Mouse (Mus musculus) telencephalon, adult 2 months (tissue): ENCODE results near the gene Trpm3.
"Not testable (repeated sequence)": the region's sequence is repeated elsewhere in the genome, so short reads cannot be mapped to it uniquely, and the experiment has no call there.

Experiments used
- DNase-seq: peaks from one replicate; pipeline ENCODE4 v3.0.0-alpha.2; 2011; ENCODE audit warnings: low read depth, low spot score

Trpm3 gene

GRCm38 (mm10) chr19:22842697-22843096 is 703.9 kb downstream of the Trpm3 start:
- DNase-seq, result no peak

- no peak for DNase-seq
These were observed 708.9 kb downstream of the Trpm3 start for GRCm38 (mm10) chr19:22847696-22848095.

- peak; percentile 48 for DNase-seq
These were observed 709.4 kb downstream of the Trpm3 start for GRCm38 (mm10) chr19:22848251-22848650.

GRCm38 (mm10) chr19:22848783-22849576 is 710.1 kb downstream of the Trpm3 start:
- no peak for DNase-seq

GRCm38 (mm10) chr19:22851423-22851822 is 712.6 kb downstream of the Trpm3 start:
- not testable (repeated sequence) for DNase-seq

GRCm38 (mm10) chr19:22859644-22860043 is 720.8 kb downstream of the Trpm3 start:
- peak; percentile 33 for DNase-seq

- peak; percentile 55 for DNase-seq
These were observed 728.6 kb downstream of the Trpm3 start for GRCm38 (mm10) chr19:22867456-22867855.

- no peak for DNase-seq
These were observed 731.0 kb downstream of the Trpm3 start for GRCm38 (mm10) chr19:22869853-22870252.

GRCm38 (mm10) chr19:22872456-22872855 is 733.6 kb downstream of the Trpm3 start:
- DNase-seq, result no peak

GRCm38 (mm10) chr19:22880199-22880598 is 741.4 kb downstream of the Trpm3 start:
- no peak for DNase-seq

GRCm38 (mm10) chr19:22882670-22883111 is 743.8 kb downstream of the Trpm3 start:
- DNase-seq, result peak; percentile 43

- DNase-seq, result no peak
These were observed 744.3 kb downstream of the Trpm3 start for GRCm38 (mm10) chr19:22883154-22883553.

GRCm38 (mm10) chr19:22883744-22884317 is 745.0 kb downstream of the Trpm3 start:
- DNase-seq, result peak; percentile 76

GRCm38 (mm10) chr19:22884357-22884756 is 745.5 kb downstream of the Trpm3 start:
- DNase-seq, result peak; percentile 48

GRCm38 (mm10) chr19:22885051-22885450 is 746.2 kb downstream of the Trpm3 start:
- no peak for DNase-seq

GRCm38 (mm10) chr19:22901892-22902291 is 763.0 kb downstream of the Trpm3 start:
- no peak for DNase-seq

GRCm38 (mm10) chr19:22902386-22902785 is 763.5 kb downstream of the Trpm3 start:
- no peak for DNase-seq

GRCm38 (mm10) chr19:22905066-22905482 is 766.2 kb downstream of the Trpm3 start:
- peak; percentile 67 for DNase-seq

- DNase-seq, result no peak
These were observed 771.8 kb downstream of the Trpm3 start for GRCm38 (mm10) chr19:22910686-22911085.

GRCm38 (mm10) chr19:22912971-22913370 is 774.1 kb downstream of the Trpm3 start:
- no peak for DNase-seq

GRCm38 (mm10) chr19:22915868-22916642 is 777.2 kb downstream of the Trpm3 start:
- peak; percentile 92 for DNase-seq

- DNase-seq, result peak; percentile 90
These were observed 777.9 kb downstream of the Trpm3 start for GRCm38 (mm10) chr19:22916643-22917344.
